Mouse (Mus musculus) limb, embryonic 12.5 days (tissue): ENCODE measurements at regions not wholly inside any gene's neighbourhood (a gene's known extent, or its start where the extent isn't known, plus 50 kb on each side); places are given as distances from the start of the nearest gene placed in this dataset.
A peak's percentile ranks its signal among the peaks of the same experiment; 100 is the strongest.

Experiments
- ATAC-seq: fragments of 200-750 bp; cut with Nextera tagmentation; 2 replicates; pipeline ENCODE4 v1.8.0; 2017; ENCODE audit warnings: low read depth, moderate TSS enrichment; ENCODE audit not compliant: insufficient number of reproducible peaks, insufficient read depth, low FRiP score, low TSS enrichment
- H3K27ac ChIP-seq: fragments of 300-500 bp; sonication (generic); 2 replicates; pipeline ENCODE4 v1.5.1; 2016; ENCODE audit warnings: mild to moderate bottlenecking, moderate library complexity
- H3K27me3 ChIP-seq: fragments of 300-500 bp; sonication (generic); 2 replicates; pipeline ENCODE4 v1.6.1; 2016; ENCODE audit warnings: mild to moderate bottlenecking, moderate library complexity
- H3K36me3 ChIP-seq: fragments of 300-500 bp; sonication (generic); 2 replicates; pipeline ENCODE4 v1.6.1; 2016; ENCODE audit warnings: mild to moderate bottlenecking, moderate library complexity
- H3K4me1 ChIP-seq: fragments of 300-500 bp; sonication (generic); replicated peaks from 2 replicates; pipeline ENCODE4 v1.6.1; 2016
- H3K4me2 ChIP-seq: fragments of 300-500 bp; sonication (generic); 2 replicates; pipeline ENCODE4 v1.6.1; 2016; ENCODE audit warnings: mild to moderate bottlenecking, moderate library complexity
- H3K4me3 ChIP-seq: fragments of 300-500 bp; sonication (generic); replicated peaks from 2 replicates; pipeline ENCODE4 v1.5.1; 2016; ENCODE audit warnings: mild to moderate bottlenecking
- H3K9ac ChIP-seq: fragments of 300-500 bp; sonication (generic); replicated peaks from 2 replicates; pipeline ENCODE4 v1.6.1; 2016; ENCODE audit warnings: mild to moderate bottlenecking, moderate library complexity
- H3K9me3 ChIP-seq: fragments of 300-500 bp; sonication (generic); 2 replicates; pipeline ENCODE4 v1.6.1; 2016; ENCODE audit warnings: mild to moderate bottlenecking, moderate library complexity
- WGBS: fragments of 180-500 bp; shearing (Covaris S2); methylation state at CpG from one replicate; pipeline ENCODE4 v1.1.7; 2016; 5-methylcytosine and 5-hydroxymethylcytosine counted together

DNA sequence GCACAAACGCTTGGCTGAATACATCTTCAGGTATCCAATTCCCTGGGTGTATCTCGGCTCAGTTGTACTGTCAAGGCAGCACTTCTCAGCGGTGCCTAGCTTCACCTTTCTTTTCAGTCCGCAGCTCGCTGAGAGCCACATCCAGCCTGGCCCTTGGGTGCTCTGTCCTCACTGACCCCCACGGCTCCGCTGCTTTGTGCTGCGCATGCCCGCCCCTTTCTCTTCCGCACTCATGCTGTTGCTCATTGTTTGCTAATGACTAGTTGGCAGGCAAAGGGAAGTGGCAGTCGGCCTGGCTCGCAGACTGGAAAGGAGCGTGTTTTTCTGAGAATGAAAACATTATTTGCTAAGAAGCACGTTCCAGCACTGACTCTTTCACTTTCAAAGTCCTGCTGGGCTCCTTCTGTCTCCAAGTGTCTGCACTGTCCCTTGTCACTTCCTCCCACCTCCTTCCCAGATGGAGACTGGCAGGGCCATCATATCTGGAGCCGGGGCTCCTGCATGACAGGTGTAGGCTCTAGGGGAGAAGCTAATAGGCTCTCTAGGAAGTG, 146.7 kb upstream of the Kif2a start:
- no peak for ATAC-seq
- peaks cover 17% of the 10 kb centered on the region for H3K27me3 ChIP-seq
- H3K4me1 ChIP-seq = peaks cover 6% of the 10 kb centered on the region
- peak overlapping the region; percentile 25 for H3K4me3 ChIP-seq
- no peaks in the 10 kb centered on the region for H3K36me3 ChIP-seq
- peak overlapping the region; percentile 44 for H3K9ac ChIP-seq
- no peaks in the 10 kb centered on the region for H3K9me3 ChIP-seq
- H3K27ac ChIP-seq = no peak overlapping the region
- peak overlapping the region; percentile 58 for H3K4me2 ChIP-seq
- 16% methylated on average over 15 of the region's 15 CpGs for WGBS

DNA sequence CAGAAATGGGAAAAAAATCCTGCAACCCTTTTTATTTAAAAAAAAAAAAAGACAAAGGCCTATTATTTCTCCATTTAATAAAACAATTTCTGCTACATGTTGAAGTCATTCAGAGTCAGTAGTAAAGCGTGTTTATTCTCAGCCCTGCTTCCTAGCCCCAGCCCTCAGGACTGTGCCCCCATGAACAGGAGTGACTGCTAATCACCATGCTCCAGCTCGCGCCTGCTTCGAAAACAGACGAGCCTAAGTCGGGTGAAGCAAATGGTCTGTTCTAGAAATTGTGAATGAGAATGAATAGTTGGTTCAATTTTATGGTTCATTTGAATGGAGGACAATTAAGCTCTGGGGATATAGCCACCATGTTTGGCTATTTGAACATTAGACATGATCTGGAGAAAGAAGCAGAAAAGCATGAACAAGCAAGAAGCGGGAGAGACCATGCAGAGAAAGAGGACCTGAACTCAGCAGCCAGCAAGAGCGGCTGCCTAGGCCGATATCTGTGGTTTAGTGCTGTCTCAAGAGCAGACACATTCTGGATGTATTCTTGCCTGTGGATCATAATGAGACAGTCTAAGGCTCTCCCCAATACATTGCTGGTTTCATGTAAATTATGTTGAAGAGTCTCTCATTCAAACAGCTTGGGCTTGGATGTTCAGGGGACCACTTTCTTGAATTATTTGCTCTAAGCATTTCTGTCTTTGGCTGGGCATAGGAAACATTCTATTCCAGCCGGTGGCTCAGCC, 146.1 kb upstream of the Kif2a start:
- Histone ChIP-seq H3K27ac (no peak overlapping the region), H3K27me3 (peaks cover 19% of the 10 kb centered on the region), H3K36me3 (no peaks in the 10 kb centered on the region), H3K4me3 (peak overlapping the region; percentile 25; the same call in 1 of the 2 replicates), H3K9me3 (no peaks in the 10 kb centered on the region), H3K9ac (no peak overlapping the region), H3K4me1 (peaks cover 6% of the 10 kb centered on the region), H3K4me2 (peak overlapping the region; percentile 58)
- 72% methylated on average over 10 of the region's 10 CpGs for WGBS
- ATAC-seq = no peak

DNA sequence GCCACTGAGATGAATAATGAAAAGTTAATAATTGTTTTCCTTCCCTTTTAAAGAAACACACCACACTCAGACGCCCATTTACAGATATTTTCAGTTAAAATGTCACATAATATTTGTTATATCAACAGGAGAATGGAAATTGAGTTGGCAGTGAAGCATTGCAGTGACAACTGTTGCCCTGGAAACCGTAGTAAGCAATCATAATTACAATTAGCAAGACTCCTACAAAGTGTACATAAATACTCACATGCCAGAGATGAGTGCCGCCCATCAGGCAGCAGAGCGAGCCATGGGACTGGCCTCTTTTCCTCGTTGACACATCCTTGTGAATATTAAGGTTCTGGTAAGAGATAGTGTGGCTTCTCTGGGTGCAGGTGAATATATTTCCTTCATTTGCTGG, 129.6 kb upstream of the Kif2a start:
- Histone ChIP-seq H3K27me3 (peaks cover 7% of the 10 kb centered on the region), H3K9me3 (no peaks in the 10 kb centered on the region), H3K9ac (no peak overlapping the region), H3K36me3 (no peaks in the 10 kb centered on the region), H3K27ac (no peak overlapping the region), H3K4me3 (no peak overlapping the region), H3K4me2 (no peak overlapping the region), H3K4me1 (no peaks in the 10 kb centered on the region)
- no peak for ATAC-seq
- WGBS = 84% methylated on average over 5 of the region's 5 CpGs

DNA sequence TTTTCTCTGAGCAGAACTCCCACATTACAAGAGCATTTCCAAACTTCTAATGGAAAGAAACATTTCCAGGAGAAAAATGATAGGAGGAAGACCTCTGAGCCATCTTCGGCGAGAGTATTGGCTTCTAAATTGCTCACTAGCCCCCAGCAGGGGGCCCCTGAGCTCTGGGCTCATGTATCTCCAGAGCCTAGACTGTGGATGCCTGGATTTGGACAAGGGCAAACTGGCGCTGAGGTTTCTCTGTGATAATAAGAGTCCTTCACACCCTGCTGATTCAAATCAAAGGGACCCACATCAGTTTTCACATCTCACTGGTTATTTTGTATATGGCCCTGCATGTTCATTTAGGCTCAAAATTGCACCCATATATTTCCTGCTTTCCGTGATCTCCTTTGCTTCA, 119.3 kb upstream of the Kif2a start:
- Histone ChIP-seq H3K4me1 (no peaks in the 10 kb centered on the region), H3K4me3 (no peak overlapping the region), H3K9ac (no peak overlapping the region), H3K9me3 (no peaks in the 10 kb centered on the region), H3K36me3 (no peaks in the 10 kb centered on the region), H3K27me3 (no peaks in the 10 kb centered on the region), H3K4me2 (no peak overlapping the region), H3K27ac (no peak overlapping the region)
- no peak for ATAC-seq
- WGBS = 77% methylated on average over 4 of the region's 4 CpGs

DNA sequence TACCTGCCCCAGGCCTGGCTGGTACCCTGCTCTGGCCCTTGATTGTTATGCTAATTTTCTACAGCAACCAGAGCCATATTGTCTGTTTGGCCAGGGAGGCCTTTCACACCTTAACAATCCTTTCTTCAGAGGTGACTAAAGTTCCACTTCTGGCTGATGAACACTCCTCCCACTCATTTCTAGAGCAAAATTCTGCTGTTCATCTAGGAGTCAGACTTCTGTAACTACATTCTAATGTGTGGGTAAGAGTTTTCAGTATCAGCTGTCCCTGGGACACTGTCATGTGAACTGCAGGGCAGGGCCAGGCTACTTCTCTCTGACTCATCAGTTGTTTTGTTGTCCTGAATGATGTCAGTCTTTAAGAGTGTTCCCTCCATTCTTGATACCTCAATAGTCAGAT, 112.2 kb upstream of the Kif2a start:
- H3K4me1 ChIP-seq = no peaks in the 10 kb centered on the region
- no peak overlapping the region for H3K27ac ChIP-seq
- no peaks in the 10 kb centered on the region for H3K9me3 ChIP-seq
- ATAC-seq = no peak
- H3K4me3 ChIP-seq = no peak overlapping the region
- H3K4me2 ChIP-seq = no peak overlapping the region
- H3K9ac ChIP-seq = no peak overlapping the region
- no peaks in the 10 kb centered on the region for H3K36me3 ChIP-seq
- no peaks in the 10 kb centered on the region for H3K27me3 ChIP-seq

DNA sequence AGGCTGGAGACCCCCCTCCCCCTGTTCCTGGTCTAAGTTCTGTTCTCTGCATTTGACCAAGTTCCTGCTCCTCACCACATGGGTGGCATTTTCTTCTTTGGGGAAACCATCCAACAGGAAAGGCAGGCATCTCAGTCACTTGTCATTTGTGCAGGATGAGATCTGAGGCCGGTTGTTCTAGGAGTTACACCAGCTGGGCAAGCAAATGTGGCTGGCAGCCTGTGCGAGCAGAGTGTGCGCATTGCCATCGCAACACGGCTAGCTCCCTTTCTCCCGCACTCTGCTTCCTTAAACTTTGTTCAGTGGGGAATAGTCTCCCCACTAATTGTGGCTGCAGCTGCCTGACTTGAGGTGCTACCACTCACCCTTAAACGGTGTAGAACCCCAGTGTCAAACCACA, 104.7 kb upstream of the Kif2a start:
- Histone ChIP-seq H3K9ac (no peak overlapping the region), H3K36me3 (no peaks in the 10 kb centered on the region), H3K4me1 (no peaks in the 10 kb centered on the region), H3K4me3 (no peak overlapping the region), H3K9me3 (no peaks in the 10 kb centered on the region), H3K4me2 (no peak overlapping the region), H3K27me3 (no peaks in the 10 kb centered on the region), H3K27ac (no peak overlapping the region)
- no peak for ATAC-seq
- WGBS = 91% methylated on average over 7 of the region's 7 CpGs

DNA sequence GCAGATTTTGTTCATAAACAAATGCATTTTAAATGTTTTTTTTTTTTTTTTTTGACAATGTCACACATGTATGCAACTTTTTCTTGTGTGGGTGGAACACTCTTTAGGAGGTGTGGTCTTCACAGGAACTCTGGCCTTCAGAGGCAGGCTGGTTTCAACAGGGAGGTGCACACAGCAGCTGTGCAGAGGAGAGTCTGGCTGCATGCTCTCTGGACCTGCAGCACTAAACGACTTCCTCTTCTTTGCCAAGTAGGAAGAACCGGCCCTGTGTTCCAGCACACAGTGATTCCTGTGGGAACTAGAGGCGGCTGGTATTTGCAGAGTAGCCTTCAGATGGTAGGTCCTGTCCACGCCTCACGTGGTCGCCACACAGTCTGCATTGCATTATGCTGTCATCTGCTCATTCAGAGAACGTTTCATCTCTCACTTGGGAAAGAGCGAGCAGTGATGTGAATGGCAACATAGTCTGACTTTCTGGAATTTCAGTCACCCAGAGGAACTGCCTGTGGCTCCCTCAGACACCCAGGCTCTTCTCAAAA, 102.3 kb upstream of the Kif2a start:
- Histone ChIP-seq H3K4me3 (no peak overlapping the region), H3K9ac (no peak overlapping the region), H3K9me3 (no peaks in the 10 kb centered on the region), H3K4me2 (no peak overlapping the region), H3K27ac (no peak overlapping the region), H3K4me1 (no peaks in the 10 kb centered on the region), H3K27me3 (no peaks in the 10 kb centered on the region), H3K36me3 (no peaks in the 10 kb centered on the region)
- no peak for ATAC-seq
- WGBS = 50% methylated on average over 8 of the region's 8 CpGs

DNA sequence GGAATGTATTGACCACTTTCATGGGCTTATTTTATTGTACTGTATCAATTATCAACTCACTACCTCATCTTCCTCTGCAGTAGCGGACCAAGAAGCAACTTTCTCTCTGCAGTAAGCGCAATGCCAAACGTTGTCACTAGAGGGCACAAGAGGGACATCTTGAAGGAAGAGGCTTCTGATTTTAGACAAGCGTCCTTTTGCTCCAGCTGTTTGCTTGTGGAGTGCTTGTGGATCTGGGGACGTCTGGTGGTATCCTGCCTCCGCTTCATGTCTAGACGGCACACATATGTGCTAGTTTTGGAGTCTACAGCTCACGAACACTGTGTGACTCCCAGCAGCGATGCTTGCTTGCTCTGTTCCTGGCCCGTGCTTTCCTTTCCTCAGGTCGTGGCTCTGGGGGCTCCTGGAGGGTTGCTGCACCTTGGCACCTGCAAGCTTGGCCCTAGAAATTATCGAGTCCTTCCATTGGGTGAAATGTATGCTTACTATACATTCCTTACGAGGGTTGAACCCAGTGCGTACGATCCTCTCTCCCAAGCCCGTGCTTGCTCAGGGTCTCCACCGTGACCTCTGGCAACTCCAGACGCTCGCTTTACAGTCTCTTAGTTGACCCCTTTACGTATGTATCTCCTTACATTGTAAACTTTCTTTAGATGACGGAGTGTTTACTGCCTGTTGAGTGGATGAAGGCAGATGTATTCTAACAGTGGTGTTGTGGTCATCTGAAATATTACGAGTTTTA, 92.2 kb upstream of the Kif2a start:
- H3K27ac ChIP-seq = no peak overlapping the region
- no peaks in the 10 kb centered on the region for H3K27me3 ChIP-seq
- no peak overlapping the region for H3K4me2 ChIP-seq
- H3K4me3 ChIP-seq = no peak overlapping the region
- H3K9me3 ChIP-seq = no peaks in the 10 kb centered on the region
- H3K9ac ChIP-seq = no peak overlapping the region
- 0 out of 2 replicates have a peak, but pooled peaks have one; percentile 31 for ATAC-seq
- no peaks in the 10 kb centered on the region for H3K4me1 ChIP-seq
- H3K36me3 ChIP-seq = no peaks in the 10 kb centered on the region
- WGBS = 58% methylated on average over 22 of the region's 22 CpGs

DNA sequence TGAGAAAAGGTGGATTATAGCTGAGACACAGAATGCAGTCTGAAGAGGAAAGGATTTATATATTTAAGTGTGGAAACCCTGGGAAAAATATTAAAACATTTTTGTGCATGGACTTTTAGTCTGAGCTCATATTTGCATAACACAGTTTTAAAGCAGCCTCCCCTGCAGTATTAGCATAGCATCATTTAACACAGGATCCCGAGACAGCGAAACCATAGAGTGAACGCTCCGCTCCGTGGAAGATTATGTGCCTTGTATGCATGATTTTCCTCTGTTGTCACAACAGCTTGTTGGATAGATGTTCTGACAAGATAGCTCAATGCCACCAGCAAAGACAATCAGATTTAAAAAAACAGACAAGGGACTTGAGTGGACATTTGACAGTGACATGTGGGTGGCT, 86.1 kb upstream of the Kif2a start:
- WGBS = 98% methylated on average over 5 of the region's 5 CpGs
- ATAC-seq = no peak
- Histone ChIP-seq H3K36me3 (no peaks in the 10 kb centered on the region), H3K4me2 (no peak overlapping the region), H3K27ac (no peak overlapping the region), H3K9ac (no peak overlapping the region), H3K27me3 (no peaks in the 10 kb centered on the region), H3K4me1 (no peaks in the 10 kb centered on the region), H3K4me3 (no peak overlapping the region), H3K9me3 (no peaks in the 10 kb centered on the region)

DNA sequence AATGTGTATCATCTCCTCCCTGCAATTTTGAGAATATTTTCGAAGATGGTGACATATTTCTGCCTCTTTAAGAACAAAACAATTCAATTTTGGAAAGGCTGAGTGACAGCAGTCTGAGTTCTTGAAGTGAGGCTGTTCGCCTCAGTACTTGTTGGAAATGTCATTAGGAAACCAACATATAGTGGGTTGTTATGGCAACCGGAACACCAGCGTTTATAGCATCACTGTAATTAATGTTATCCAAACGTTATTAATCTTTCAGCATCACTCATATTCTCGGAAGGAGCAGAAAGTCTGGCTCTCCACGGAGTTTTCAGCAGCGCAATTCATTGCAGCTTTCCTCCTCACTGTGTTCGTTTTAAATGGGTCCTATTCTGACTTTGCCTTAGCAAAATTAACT, 85.6 kb upstream of the Kif2a start:
- Histone ChIP-seq H3K4me1 (no peaks in the 10 kb centered on the region), H3K36me3 (no peaks in the 10 kb centered on the region), H3K27me3 (no peaks in the 10 kb centered on the region), H3K4me2 (no peak overlapping the region), H3K27ac (no peak overlapping the region), H3K4me3 (no peak overlapping the region), H3K9me3 (no peaks in the 10 kb centered on the region), H3K9ac (no peak overlapping the region)
- ATAC-seq = no peak
- 65% methylated on average over 9 of the region's 9 CpGs for WGBS

DNA sequence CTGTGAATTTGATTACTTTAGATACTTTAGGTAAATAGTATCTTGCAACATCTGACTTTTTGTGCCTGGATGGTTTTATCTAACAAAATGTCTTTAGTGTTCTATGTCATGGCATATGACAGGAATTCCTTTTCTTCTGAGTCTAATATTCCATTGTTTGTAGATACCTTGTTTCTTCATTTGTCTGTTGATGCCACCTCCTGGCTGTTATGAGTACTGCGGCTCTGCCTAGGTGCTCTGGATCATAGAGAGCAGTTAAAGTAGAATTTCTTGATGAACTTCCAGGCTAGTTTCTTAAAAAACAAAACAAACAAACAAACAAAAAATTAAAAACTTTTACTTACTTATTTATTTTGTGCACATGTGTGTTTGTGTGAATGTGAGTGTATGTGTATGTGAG, 83.6 kb upstream of the Kif2a start:
- 56% methylated on average over 1 of the region's 1 CpGs for WGBS
- H3K9me3 ChIP-seq = no peaks in the 10 kb centered on the region
- no peak overlapping the region for H3K27ac ChIP-seq
- no peaks in the 10 kb centered on the region for H3K4me1 ChIP-seq
- no peak for ATAC-seq
- no peaks in the 10 kb centered on the region for H3K36me3 ChIP-seq
- H3K4me2 ChIP-seq = no peak overlapping the region
- no peaks in the 10 kb centered on the region for H3K27me3 ChIP-seq
- H3K4me3 ChIP-seq = no peak overlapping the region
- H3K9ac ChIP-seq = no peak overlapping the region
